Mouse (Mus musculus): ENCODE measurements around the gene Olfr715. TPM values are rescaled to one million over a fixed set of nuclear protein-coding genes. Genes with fewer than 3 reads are reported as not detected.
"Not testable (repeated sequence)": the region's sequence is repeated elsewhere in the genome, so short reads cannot be mapped to it uniquely, and the experiment has no call there.

The Olfr715 gene
- total RNA-seq (2021) = not detected
- long read RNA-seq, experiment 1 = 0 reads
- long read RNA-seq, experiment 2 = 0 reads

DNA sequence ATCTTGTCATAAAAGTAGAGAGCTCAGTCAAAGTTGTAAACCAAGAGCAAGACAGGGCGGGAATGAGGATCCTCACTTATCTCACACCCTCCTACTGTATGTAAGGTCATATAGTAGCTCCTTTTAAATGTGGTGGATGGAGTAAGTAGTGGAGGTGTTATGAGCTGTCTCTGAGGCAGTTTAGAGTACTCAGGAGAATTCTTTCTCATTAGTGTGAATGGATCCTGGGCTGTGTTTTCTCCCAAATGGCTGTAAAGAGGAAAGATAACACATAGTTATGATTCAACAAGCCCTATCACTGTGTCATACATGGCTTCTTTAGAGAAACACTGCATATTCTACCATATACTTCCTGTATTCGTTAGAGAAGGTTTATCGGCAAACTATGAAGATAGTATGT lies at the start of gene Olfr715:
Olfr715 (minus strand) TSS at position 101 of the 400 bp plus-strand sequence.
- not testable (repeated sequence) for DNase-seq (ENCODE audit: low spot score in 2 of 2); H3K4me3 ChIP-seq; H3K27ac ChIP-seq

DNA sequence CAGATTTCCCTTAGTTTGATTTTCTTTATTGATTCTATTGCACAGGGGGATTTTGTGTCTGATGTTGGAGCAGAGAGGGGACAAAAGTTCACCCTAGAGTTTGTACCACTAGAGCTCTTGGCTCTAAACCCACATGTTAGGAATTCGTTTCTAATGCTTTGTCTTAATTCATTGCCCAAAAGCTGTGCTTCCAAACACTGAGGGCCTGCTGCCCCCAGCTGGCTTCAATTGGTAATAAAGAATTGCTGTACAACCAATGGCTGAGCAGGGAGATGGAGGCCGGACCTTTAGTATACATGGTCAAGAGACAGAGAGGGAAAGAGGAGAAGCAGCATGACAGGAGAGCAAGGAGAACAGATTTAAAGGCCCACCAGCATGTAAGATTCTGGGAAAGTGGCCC lies 49.5 kb upstream of the Olfr715 start:
- TF ChIP-seq CTCF (conservative IDR thresholded peaks at IDR 0.05) = no peak
- Histone ChIP-seq H3K27ac (no peak overlapping the region), H3K4me3 (no peak overlapping the region)
- no peak for DNase-seq (ENCODE audit: low spot score in 2 of 2)

DNA sequence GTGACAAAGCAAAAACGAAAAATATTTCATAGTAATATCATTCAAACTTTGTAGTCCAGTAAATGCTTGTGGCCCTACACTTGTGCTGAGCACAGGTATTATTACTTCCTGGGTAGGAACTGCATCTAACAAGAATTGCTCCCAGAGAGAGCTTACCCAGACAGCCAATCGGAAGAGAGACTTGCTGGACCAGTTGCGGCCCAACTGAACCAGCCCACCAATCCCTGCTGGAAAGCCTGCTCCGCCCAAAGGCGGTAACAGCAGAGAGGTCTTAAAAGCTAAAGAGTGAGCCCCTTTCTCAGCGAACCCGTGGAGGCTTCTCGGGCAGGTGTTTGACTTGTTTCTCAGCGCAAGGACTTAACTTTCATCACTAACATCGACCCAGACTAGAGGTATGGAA lies 35.8 kb upstream of the Olfr715 start, which contains the start of gene Nlrp14:
Nlrp14 (plus strand) TSS at position 301 of the 400 bp plus-strand sequence.
- TF ChIP-seq CTCF (conservative IDR thresholded peaks at IDR 0.05) = no peak
- no peak for DNase-seq (ENCODE audit: low spot score in 2 of 2)
- Histone ChIP-seq H3K27ac (no peak within 1 kb of the TSS), H3K4me3 (no peak within 1 kb of the TSS)

DNA sequence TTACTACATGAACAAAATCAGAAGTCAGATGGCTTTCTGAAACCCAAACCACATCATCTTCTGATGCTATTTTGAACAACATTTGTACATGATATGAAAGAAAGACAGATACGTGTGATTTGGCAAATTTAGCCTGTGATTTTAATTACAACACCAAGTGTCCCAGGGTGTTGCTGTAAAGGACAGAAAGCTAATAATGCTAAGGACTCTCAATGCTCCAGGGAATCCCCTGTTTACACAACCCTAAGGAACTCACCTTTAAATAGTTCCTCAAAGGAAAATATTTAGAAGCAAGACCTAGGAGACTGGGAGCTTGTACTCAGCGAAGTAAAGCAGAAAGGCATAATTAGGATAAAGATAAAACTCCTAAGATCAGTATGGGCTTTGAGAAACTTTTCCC lies 7.1 kb upstream of the Olfr715 start, which contains the start of gene Olfr716:
Olfr716 (plus strand) TSS at position 301 of the 400 bp plus-strand sequence.
- not testable (repeated sequence) for H3K27ac ChIP-seq; DNase-seq (ENCODE audit: low spot score in 2 of 2); H3K4me3 ChIP-seq

DNA sequence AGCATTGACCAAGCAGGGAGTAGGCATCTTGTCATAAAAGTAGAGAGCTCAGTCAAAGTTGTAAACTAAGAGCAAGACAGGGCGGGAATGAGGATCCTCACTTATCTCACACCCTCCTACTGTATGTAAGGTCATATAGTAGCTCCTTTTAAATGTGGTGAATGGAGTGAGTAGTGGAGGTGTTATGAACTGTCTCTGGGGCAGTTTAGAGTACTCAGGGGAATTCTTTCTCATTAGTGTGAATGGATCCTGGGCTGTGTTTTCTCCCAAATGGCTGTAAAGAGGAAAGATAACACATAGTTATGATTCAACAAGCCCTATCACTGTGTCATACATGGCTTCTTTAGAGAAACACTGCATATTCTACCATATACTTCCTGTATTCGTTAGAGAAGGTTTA lies 20.6 kb downstream of the Olfr715 start, which contains the start of gene Olfr715b:
Olfr715b (minus strand) TSS at position 101 of the 400 bp plus-strand sequence.
- not testable (repeated sequence) for DNase-seq (ENCODE audit: low spot score in 2 of 2); H3K27ac ChIP-seq; H3K4me3 ChIP-seq

DNA sequence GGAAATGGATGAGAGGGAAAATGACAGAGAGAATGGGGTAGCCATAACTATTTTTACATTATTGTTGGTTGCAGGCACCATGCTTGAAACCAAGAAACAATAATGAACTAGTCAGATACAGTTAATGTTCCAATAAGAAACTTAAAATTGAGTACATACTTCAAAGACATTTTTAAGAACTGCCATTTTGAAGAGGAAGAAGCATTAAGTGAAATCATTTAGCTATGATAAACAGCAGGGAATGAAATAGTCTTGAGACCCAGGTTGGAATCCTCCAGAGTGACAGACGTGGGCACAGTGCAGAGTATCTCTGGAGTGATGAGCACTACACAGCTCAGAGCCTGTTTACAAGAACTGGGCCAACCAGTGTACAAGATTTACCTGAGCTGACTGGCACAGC lies 38.0 kb downstream of the Olfr715 start, which contains the start of gene Olfr17:
Olfr17 (plus strand) TSS at position 301 of the 400 bp plus-strand sequence.
- DNase-seq (ENCODE audit: low spot score in 2 of 2) = no peak
- TF ChIP-seq CTCF (conservative IDR thresholded peaks at IDR 0.05) = no peak
- no peak within 1 kb of the TSS for H3K27ac ChIP-seq
- H3K4me3 ChIP-seq = no peak within 1 kb of the TSS

Other genes starting within 250 kb of the Olfr715 start
- not detected for gene Olfr706, start 242.9 kb downstream of the Olfr715 start, total RNA-seq (2021)
- gene Olfr707, start 229.8 kb downstream of the Olfr715 start, total RNA-seq (2021) = not detected
- not detected for gene Olfr1532-ps1, start 223.1 kb downstream of the Olfr715 start, total RNA-seq (2021)
- gene Olfr709-ps1, start 198.9 kb downstream of the Olfr715 start, total RNA-seq (2021) = not detected
- gene Olfr710, start 182.8 kb downstream of the Olfr715 start, total RNA-seq (2021) = not detected
- gene Olfr6, start 167.1 kb downstream of the Olfr715 start, total RNA-seq (2021) = under 1 TPM in 1 of 2 experiments, not detected in 1; 0.08 TPM
- gene Olfr711, start 155.6 kb downstream of the Olfr715 start, total RNA-seq (2021) = not detected
- not detected for gene Olfr2, start 125.0 kb downstream of the Olfr715 start, total RNA-seq (2021)
- not detected for gene Olfr713, start 99.9 kb downstream of the Olfr715 start, total RNA-seq (2021)
- not detected for gene Olfr714, start 60.1 kb downstream of the Olfr715 start, total RNA-seq (2021)
- gene Olfr17, start 37.9 kb downstream of the Olfr715 start, total RNA-seq (2021) = not detected
- not detected for gene Olfr715b, start 20.7 kb downstream of the Olfr715 start, total RNA-seq (2021)
- gene Olfr716, start 7.2 kb upstream of the Olfr715 start, total RNA-seq (2021) = not detected
- gene Nlrp14, start 35.9 kb upstream of the Olfr715 start, total RNA-seq (2021) = not detected
- gene Rbmxl2, start 78.4 kb upstream of the Olfr715 start, total RNA-seq (2021) = not detected
- gene Syt9, start 239.6 kb upstream of the Olfr715 start, total RNA-seq (2021) = 1 to 10 TPM; 4.4 to 5.0 TPM

Measured in layer of hippocampus, adult 2 months (tissue).